Mouse (Mus musculus): ENCODE measurements around the gene Usp17lc.
"Not testable (repeated sequence)": the region's sequence is repeated elsewhere in the genome, so short reads cannot be mapped to it uniquely, and the experiment has no call there.

The Usp17lc gene

GRCm38 (mm10) chr7:103414772-103415171, at the start of gene Usp17lc:
Usp17lc (plus strand) TSS chr7:103415072.
- not testable (repeated sequence) for DNase-seq

DNA sequence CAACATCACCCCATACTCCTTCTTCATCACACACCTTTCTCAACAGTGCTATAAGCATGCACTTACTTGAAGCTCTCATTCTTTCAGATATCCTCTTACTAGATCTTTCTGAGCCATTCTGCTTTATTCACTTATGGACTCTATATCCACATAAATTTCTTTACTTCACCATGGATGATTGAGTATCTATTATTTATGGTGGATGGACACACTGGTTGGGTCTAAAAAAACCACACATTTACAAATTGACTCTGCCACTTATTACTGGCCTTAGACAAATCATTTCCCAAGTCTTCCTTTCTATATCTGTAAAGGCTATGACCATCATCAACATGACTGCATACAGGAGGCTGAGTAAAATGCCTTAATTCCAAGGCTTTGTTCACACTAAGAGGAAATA, 28.8 kb upstream of the Usp17lc start, which contains the start of gene Olfr603:
Gene Olfr603 (minus strand): TSS at position 101 of the 400 bp plus-strand sequence.
- no peak for DNase-seq

DNA sequence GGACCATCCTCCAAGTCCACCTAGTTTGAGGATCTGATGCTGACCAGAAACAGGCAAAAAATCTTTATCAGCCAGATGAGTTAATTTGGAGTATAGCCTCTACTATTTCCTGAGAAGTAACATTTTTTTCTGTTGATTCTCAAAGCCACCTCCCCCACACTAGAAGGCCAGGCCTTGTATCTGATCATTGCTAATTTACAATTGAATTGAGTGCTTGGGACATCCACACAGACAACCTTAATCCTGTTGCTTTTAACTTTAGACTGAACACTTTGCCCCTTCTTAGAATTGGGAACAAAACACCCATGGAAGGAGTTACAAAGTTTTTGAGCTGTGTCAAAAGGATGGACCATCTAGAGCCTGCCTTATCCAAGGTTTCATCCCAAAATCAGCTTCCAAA, 17.1 kb upstream of the Usp17lc start:
- DNase-seq = no peak

DNA sequence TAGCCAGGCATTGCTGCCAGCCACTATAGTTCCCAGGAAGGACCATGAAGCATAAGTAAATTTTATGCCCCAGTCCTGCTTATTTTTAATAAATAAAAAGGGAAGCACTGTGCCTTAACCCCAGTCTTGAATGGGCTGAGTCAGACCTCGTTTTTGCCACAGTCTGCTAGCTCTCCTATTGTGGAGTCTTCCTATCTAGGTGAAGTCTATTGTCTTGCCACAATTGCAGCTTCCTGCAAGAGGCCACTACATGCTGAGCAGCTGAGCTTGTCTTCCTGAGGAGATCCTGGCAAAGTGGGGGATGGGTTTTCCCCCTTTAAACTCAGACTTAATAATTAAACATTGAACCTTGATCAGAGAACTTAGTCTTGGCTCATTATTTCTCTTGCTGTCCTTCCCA, 15.9 kb upstream of the Usp17lc start:
- no peak for DNase-seq

DNA sequence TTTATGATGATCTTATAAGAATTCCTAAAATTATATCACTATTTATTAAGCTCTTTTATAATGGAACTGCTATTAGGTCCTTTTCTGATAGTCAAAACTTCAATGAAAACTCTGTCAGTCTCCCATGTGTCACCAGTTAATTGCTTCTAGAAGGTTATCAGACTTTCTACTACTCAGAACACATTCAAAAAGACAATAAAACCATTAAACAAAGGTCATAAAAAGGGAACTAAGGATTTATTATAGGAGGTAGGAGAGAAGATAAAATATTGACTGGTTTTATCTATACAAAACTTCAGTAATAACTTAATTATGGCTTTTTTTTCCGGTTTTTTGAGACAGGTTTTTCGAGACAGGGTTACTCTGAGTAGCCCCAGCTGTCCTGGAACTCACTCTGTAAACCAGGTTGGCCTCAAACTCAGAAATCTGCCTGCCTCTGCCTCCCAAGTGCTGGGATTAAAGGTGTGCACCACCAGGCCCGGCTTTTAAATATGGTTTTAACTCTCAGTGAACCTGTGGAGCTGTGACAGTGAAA, 8.3 kb upstream of the Usp17lc start:
- not testable (repeated sequence) for DNase-seq

- DNase-seq = no peak
Measured at GRCm38 (mm10) chr7:103445339-103445738, 30.5 kb downstream of the Usp17lc start, which contains the start of gene Olfr605. Olfr605 (minus strand) TSS chr7:103445439.

GRCm38 (mm10) chr7:103448746-103449145, 33.9 kb downstream of the Usp17lc start, which contains the start of gene Olfr606:
Olfr606 (plus strand) TSS chr7:103449046.
- no peak for DNase-seq

DNA sequence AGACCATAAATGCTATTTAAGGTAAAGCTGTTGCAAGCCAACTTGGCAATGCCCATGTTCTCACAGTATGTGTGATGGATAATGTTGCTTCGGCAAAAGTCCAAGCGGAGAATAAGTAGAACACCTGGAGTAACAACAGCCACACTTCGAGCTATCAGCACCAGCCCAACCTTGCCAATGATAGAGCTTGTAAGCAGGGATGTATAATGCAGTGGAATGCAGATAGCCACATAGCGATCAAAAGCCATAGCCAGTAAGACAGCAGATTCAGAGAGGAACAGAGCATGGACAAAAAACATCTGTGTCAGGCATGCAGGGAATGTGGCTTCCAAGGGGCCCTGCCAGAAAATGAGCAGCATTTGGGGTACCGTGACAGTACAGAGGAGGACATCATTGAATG, 45.7 kb downstream of the Usp17lc start:
- no peak for DNase-seq
